Mouse (Mus musculus) adrenal gland (tissue): ENCODE results near the gene Pip5kl1.

Experiments
- intact Hi-C: fragments of 180-260 bp; cut with DNase I; formaldehyde crosslinking; loops from one replicate; pipeline ENCODE4 v1.15.1; 2025

The Pip5kl1 gene

DNA sequence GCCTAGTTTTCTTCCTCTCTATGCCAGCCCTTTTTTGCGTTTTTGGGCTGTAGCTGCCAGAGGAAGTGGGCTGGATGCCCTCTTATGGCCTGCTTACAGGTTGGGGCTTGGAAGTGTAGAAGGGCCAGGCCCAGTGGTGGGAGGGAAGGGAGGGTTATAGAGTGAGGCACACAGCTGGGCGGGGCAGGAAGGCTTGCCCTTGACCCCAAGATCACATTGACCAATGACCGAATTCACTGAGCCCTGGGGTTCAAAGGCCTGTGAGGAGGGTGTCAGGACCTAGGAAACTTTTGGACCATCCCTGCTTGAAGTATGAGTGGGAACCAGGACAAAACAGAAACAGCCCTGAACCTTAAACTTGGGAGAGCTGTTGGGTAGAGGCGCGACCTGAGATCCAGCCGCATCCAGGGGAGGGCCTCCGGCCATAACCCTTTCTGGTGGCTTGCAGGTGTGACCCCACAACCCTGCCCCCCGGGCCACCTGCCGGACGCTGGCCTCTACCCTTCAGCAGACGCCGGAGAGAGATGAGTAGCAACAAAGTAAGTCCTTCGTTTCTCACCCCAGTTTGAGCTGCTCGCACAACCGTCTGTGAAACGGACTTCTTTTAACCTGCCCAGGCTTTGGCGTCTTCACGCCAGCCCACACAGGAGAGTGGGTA lies 34.3 kb downstream of the Pip5kl1 start:
- intact Hi-C loops, result no loop called here

DNA sequence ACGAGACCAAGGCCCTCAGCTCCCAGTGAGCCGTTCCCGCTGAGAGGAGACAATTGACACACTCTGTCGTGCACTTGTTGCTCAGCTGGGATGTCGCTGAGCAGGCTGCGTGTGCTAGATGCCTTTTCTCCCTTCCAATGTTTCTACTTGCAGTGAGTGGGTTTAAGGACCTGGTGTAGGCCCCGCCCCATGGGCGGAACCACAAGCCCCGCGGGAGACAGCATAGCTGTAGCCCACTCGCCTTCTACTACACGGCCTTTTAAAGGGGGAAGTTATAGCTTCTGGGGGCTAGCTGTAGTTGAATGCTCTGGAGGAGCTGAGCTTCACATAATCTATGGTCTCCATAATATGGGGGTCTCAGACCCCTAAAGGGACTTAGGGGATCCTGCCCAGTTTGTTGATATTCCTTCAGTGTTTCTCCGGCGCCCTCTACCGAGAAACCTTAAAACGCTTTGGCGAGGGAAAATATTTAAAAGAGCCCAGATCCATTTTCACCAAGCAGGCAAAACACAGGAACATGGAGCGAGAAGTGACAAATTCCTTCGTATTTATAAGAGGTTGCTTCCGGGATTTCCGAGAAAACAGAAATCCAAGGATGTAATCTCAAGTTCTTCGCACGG lies 36.1 kb downstream of the Pip5kl1 start:
- intact Hi-C loops, result loop anchor here (5.0 kb wide), 1 partner anchor 33 kb away; the partner anchor contains the start of gene 9430097D07Rik

DNA sequence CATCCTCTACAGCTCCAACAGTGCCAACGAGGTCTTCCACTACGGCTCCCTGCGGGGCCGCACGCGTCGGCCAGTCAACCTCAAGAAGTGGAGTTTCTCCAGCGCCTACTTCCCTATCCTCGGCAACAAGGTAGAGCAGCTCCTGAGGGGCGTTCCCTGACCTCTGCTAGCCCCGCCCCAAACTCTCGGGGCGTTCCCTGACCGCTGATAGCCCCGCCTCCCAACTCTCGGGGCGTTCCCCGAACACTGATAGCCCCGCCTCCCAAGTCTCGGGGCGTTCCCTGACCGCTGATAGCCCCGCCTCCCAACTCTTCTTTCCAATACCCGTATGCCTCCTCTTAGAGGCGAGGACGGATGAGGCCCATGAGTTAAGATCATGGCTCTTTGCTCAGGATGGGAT lies 37.7 kb downstream of the Pip5kl1 start:
- intact Hi-C loops, result loop anchor here (5.0 kb wide), 1 partner anchor 35 kb away; the partner anchor contains the start of gene 9430097D07Rik

DNA sequence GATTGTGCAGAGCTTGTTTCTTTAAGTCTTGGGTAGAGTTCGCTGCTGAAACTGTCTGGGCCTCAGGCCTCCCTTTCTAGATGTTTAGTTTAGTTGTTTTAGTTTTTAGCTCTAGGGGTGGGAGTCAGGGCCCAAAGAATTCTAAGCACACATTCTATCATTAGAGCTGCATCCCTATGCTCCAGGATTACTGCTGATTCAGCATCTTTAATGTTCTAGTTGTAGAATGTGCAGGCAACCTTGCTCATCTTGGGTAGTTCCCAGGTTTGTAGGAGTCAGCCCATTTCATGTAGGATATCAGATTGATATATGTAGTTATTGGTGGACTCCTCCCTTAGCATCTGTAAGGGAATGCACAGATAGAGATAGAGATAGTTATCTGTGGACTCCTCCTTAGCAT lies 42.5 kb downstream of the Pip5kl1 start:
- intact Hi-C loops, result no loop called here

DNA sequence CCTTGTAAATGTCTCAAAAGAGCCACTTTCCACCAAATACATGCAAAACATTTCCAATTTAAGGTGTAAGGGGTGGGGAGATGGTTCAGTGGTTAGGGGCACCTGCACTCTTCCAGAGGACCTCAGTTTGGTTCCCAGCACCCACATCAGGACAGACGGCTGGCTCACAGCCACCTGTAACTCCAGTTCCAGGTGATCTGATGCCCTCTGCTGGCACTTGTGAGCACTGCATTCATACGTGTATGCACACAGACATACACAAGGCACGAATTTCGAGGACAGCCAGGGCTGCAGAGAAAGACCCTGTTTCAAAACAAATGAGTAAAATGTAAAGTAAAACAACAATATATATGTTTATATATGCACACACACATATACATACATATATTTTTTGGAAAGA lies 43.0 kb downstream of the Pip5kl1 start:
- intact Hi-C loops, result no loop called here

- intact Hi-C loops, result no loop called here
Observed at GRCm38 (mm10) chr2:32618051-32618450, 43.5 kb downstream of the Pip5kl1 start.

DNA sequence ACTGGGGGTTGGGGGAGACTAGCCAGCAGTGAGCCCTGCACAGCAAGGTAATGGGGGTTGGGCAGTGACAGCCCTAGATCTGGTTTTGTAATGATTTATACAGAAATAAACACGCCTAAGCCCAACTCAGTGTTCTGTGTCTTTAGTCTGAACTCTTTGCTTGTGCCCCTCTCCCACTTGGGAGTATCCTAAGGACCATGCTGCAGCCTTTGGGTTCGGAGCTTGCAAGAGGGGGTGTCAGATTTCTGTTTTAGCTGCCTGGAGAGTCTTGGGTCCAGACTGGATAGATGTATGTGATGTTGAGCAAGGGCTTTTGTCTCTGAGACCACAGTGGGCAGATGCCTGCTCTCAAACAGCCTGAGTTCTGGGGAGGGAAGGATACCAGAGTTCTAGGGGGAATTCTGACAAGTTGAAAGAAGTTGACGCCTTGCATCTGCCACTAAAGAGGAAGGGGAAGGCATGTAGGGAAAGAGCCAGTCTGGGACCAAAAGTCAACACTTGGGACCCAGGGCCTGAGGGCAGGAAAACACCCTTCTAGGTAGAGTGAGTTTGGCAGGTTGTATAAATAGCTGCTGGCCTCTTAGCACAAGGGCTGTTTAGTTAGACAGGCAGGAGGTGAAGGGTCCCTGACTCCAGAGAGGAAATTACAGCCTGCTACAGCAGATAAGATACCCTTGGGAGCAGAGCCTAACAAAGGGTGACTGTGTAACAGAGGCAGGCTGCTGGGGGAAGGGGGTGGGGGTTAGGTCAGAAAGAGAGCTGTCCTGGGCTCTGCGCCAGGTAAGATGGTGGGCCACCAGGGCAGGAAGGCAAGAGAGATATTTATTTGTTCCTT lies 46.3 kb downstream of the Pip5kl1 start:
- intact Hi-C loops, result no loop called here

DNA sequence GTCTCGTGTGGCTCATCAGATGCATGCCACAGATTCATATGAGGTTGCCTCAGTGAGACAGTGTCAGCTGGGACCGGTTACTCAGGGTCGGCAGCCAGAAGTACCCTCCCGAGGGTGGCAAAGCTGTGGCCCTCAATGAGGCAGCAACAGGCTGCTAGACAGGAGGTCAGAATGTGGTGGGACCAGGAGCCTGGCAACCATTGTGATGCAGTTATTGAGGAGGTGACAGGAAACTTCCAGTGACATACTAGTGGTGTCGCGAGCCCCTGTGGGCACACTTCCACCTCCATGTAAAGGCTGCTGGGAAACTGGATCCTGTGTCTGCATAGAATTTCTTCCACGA lies 46.9 kb downstream of the Pip5kl1 start, which contains the start of gene Ak1:
Gene Ak1 (plus strand): TSS at position 242 of the 343 bp plus-strand sequence.
- intact Hi-C loops, result no loop called here

DNA sequence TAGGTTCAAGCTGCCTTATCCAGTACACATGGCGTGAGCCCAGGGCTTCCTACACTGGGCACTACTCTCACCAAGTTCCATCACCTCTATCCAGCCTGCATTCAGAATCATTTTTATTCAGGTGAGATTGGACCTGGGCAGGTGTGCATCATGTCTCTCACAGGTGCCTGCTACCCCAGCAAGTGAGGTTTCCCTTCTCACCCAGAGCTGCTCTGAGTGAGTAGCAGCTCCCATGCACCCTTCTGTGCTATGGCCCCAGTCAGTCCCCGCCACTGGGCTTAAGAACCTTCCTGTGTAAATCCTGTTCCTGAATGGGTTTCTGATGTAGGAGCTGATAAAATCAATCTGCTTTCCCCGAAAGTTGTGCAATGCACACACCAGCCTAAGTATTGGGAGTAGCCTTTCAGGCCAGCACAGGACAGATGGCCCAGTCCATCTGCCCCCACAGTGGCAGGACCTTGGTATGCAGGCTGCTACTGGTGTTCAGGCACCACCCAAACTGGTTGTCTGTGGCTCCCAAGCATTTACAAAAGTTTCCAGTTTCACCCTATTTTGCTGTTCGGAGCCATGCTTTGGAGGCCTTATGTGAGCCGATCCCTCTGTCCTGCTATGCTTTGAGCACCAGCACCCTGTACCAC lies 49.6 kb downstream of the Pip5kl1 start:
- intact Hi-C loops, result no loop called here

DNA sequence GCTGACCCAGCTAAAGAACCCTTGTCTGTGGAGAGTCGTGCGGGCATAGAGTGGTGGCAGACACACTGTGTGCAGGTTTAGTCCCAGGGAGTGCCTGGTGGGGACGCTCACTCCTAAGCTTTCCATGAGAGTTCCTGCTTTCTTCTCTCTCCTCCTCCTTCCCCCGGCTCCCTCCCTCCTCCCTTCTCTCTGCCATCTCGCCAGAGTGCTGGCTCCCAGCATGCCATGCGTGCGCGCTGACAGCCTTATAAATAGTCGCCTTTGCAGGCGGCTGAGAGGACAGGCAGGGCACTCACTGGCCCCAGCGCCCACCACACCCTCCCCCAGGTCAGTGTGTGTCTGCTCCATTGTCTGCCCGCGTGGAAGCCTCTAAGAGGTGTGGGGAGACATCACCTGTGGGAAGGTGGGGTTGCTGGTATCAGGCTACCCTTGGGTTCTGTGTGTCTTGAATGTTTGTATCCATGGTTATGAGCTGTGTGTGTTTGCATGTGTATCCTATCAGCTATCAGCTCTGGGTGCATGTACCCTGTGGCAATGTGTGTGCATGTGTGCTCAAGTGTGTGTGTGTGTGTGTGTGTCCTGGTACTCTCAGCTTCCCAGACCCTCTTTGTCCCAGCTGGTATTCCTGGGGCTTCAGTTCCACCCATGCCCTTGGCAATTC lies 50.7 kb downstream of the Pip5kl1 start:
- intact Hi-C loops, result no loop called here

- intact Hi-C loops, result no loop called here
Observed at GRCm38 (mm10) chr2:32625873-32626694, 51.5 kb downstream of the Pip5kl1 start.

- intact Hi-C loops, result no loop called here
Observed at GRCm38 (mm10) chr2:32627266-32628043, 52.9 kb downstream of the Pip5kl1 start.

DNA sequence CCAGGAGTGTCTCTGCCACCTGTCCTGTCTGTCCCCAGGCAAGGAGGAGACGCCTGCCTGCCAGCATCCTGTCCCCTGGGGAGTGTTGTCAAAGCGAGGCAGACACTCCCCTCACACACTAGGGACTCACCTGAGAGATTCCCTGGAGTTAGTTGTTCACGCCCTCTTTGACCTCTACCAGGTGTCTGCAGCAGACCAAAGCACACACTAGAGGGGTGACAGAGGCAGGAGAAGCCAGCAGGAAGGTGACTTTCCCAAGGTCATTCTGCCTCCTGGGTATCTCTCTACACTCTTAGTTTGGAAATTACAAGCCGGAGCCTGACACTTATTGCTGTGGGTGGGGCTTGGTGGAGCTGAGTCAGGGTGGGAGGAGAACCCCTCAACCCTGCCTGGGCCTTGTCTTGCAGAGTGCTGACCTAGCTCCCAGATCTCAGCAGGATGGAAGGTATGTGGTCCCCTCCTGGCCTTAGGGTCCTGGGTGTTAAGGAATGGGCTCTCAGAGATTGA lies 53.5 kb downstream of the Pip5kl1 start:
- intact Hi-C loops, result no loop called here

DNA sequence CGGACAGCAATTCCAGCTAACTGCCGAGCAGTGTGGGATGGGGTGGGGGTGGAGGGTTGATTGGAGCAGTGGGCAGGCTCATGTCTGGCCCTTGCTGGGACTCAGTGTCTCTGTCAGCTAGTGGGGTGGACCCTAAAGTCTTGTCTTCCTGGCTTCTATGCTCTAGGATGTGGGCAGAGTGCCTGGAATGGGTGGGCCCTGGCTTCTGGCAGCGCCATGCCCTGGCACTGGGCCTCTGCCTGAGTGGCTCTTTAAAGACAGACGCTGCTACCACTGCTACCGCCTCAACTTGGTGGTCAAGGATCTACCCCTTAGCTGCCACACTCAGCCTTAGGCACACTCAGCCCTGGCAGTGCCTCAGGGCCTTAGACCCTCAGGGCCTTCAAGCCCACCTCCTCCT lies 54.1 kb downstream of the Pip5kl1 start:
- intact Hi-C loops, result no loop called here

GRCm38 (mm10) chr2:32629276-32629976 lies 54.8 kb downstream of the Pip5kl1 start:
- intact Hi-C loops, result no loop called here

DNA sequence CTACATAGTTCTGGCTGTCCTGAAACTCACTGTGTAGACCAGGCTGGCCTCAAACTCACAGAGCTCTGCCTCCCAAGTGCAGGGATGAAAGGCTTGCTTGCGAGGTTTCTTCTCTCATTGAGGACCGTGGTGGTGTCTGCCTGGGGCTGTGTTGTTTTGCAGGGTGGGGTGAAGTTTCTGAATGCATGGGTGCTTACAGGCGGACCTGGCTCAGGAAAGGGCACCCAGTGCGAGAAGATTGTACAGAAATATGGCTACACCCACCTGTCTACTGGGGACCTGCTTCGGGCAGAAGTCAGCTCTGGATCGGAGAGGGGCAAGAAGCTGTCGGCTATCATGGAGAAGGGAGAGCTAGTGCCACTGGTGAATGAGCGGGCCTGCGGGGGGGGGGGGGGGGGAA lies 55.4 kb downstream of the Pip5kl1 start:
- intact Hi-C loops, result loop anchor here (2.0 to 10.0 kb wide), 2 partner anchors 59 to 125 kb away; partner anchors contain the start of gene Tor2a

DNA sequence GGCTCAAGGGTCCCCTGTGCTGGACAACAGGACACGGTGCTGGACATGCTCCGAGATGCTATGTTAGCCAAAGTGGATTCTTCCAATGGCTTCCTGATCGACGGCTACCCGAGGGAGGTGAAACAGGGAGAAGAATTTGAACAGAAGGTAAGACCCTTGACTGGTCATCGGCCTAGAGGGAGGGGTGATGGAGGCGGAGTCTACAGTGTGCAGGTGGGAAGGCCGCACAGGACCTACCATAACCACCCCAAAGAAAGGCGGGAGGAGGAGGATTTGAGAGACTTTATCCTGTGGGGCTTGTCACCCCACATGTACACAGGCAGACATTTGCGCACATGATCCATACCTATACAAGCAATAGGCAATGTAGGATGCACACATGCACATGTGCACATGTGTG lies 56.4 kb downstream of the Pip5kl1 start:
- intact Hi-C loops, result loop anchor here (2.0 to 10.0 kb wide), 2 partner anchors 58 to 124 kb away; partner anchors contain the start of gene Tor2a

DNA sequence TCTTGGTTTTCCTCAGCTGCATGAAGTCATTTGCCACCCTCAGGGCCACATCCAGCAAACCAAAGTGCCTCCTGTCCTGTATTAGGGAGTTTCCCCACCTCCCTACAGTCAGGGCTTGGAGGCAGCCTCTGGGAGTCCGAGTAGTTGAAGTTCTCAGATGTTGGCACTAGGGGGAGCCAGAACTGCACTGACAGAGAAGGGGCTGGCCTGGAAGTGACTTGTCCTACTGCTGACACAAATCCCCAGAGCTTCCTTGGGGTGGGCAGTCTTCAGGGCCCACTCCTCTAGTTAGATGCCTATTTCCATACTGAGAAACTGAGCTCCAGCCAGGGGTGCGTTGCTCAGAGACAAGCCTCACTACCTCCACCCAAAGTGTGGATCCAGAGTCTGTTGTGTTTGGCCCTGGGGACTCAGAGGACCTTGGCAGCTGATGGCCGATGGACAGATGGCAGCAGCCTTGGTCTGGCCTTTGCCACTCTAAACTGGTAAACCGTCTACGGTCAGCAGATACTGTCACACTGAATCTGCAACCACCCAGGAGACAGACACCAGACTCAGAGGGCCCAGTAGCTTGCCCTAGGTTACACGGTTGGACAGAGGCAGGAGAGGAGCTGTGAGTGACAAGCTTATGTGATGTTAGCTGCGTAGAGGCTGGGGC lies 57.3 kb downstream of the Pip5kl1 start:
- intact Hi-C loops, result loop anchor here (2.0 to 10.0 kb wide), 2 partner anchors 57 to 123 kb away; partner anchors contain the start of gene Tor2a
